Mouse (Mus musculus) liver, adult 2 months (tissue): Measurements from ENCODE around the gene Wnt3.

Source experiments
- CTCF ChIP-seq: fragments of 200-500 bp; IDR thresholded peaks from 2 replicates; pipeline ENCODE4 v1.5.1; 2011; ENCODE audit warnings: low read depth, low read length, control low read depth
- POLR2A ChIP-seq: fragments of 200-500 bp; IDR thresholded peaks from 2 replicates; pipeline ENCODE4 v1.6.1; 2011; ENCODE audit warnings: low read length, control low read depth; ENCODE audit not compliant: insufficient read depth; ENCODE audit errors: extremely low read depth

GRCm38 (mm10) chr11:103816719-103817118 is 42.8 kb downstream of the Wnt3 start:
- TF ChIP-seq CTCF (no peak), POLR2A (no peak)
